Mouse (Mus musculus) heart, adult 2 months (tissue): ENCODE measurements around the gene Srp72.

ENCODE experiments used
- EP300 ChIP-seq: fragments of 200-500 bp; IDR thresholded peaks from 2 replicates; pipeline ENCODE4 v1.6.1; 2011; ENCODE audit warnings: low read depth, low read length, control low read depth; ENCODE audit not compliant: insufficient read depth
- POLR2A ChIP-seq: fragments of 200-500 bp; IDR thresholded peaks from 2 replicates; pipeline ENCODE4 v1.6.1; 2011; ENCODE audit warnings: mild to moderate bottlenecking, low read depth, low read length, control low read depth; ENCODE audit not compliant: insufficient read depth

DNA sequence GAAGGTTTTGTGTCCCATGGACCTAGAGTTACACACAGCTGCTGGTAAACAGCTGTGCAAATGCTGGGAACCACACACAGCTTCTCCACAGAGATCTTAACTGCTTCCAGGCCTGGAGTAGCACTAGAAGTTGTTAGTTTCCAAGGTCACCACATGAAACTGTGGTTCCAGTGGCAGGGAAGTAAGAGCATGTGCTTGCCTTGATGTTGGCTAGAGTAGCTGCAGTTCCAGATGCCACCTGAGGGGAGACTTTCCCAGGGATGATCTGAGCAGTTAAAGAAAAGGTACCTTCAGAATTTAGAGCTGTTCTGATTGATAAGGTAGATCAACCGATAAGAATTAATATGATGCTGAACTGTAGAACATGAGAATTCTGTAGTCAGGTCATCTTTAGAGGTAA is 16.5 kb upstream of the Srp72 start:
- TF ChIP-seq POLR2A (no peak), EP300 (no peak)
